Mouse (Mus musculus) CH12F3 (cell line): ENCODE measurements around the gene Ddrgk1.
"Not testable (repeated sequence)": the region's sequence is repeated elsewhere in the genome, so short reads cannot be mapped to it uniquely, and the experiment has no call there.

Experiments
- in situ Hi-C: fragments of 300-500 bp; cut with MboI; formaldehyde crosslinking; loops from 2 replicates; pipeline ENCODE4 v1.14.3; 2020; ENCODE audit warnings: low sequenced_read_pairs

The Ddrgk1 gene

DNA sequence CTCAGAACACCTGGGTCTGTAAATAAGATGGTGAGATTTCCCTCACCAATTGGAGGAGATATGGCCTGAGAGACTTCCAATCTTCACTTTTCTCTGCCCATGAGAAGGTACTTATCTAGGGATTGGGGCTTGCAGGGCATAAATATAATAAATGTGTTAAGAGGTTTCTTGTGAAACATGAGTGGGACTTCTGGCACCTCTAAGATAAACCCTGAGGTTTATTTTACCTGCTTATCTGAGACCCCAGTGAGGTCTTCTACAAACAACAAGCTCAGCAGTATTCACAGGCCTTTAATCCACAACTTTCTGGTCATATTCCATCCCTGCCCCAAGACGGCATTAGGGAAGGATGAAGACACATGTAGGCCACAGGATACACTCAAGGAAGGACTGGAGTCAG, 10.7 kb downstream of the Ddrgk1 start:
- in situ Hi-C loops = no loop called here

DNA sequence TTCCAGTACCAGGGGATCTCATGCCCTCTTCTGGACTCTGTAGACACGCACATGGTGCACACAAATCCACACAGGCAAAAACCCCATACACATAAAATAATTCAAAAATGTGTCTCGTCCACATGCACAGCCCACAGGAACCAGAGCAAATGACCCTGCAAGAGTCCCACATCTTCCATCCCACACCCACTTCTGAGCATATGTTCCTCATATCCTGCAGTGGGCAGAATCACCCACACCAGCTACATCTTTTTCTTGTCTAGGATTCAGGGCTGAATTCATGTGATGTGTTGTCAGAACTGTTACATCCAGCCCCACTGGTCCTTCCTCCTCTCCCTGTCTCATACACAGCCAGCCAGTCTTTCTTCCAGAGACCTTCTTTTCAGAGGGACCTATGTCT, 11.2 kb downstream of the Ddrgk1 start:
- in situ Hi-C loops = no loop called here

DNA sequence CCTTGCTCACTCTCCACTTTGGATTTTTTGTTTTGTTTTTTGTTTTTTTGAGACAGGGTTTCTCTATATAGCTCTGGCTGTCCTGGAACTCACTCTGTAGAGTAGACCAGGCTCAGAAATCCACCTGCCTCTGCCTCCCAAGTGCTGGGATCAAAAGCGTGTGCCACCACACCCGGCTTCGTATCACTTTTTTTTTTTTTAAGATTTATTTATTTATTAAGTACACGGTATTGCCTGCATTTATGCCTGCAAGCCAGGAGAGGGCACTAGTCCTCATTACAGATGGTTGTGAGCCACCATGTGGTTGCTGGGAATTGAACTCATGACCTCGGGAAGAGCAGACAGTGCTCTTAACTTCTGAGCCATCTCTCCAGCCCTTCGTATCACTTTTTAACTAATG, 15.4 kb downstream of the Ddrgk1 start:
- in situ Hi-C loops = not testable (repeated sequence)

DNA sequence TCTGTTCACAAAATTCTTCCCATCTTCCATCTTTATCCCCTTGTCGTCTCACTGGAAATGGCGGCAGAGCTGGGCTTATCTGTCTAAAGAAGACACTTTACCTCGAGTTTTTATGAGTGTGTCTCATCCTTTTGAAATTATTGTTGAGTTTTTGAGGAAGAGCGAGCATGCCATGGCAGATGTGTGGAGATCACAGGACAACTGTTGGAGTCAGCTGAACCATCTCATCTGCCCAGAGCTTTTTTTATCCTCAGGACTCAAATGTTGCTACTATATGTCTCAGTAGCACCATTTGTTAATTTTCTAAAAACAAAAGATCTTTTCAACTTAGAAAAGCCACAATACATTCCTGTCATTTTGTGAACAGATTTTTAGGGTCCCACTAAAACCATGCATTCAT, 19.3 kb downstream of the Ddrgk1 start:
- in situ Hi-C loops = no loop called here

DNA sequence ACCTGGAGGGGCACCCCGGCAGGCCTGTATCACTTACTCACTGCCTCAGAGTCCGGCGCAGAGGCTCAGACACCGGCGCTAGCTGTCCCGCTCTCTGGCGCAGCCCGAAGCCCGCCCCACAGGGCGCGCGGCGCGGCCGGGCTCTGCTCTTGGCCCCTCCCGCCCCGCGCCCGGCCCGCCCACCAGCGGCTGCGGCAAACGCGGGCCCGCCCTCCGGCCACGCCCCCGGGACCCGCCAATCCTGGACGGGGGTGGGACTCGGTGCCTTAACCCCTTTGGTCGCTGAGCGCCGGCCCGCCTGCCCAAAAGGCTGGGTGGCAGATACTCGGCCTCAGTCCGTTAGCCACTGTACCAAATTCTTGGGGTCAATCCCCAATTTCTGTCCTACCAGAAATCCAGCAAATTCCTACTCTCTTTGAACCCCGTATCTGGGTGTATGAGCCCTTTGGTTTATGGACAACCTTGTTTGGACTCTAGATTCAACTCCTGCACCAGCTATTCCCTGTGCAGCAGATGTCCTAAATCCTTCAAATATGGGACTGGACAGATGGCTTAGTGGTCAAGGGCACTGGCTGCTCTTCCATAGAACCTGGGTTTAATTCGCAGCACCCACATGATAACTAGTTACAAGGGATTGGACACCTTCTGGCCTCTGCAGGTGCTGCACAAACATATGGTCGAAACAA, 21.6 kb downstream of the Ddrgk1 start, which contains the start of gene Lzts3:
Gene Lzts3, minus strand, starts transcription at position 120 of the 686 bp plus-strand sequence.
- in situ Hi-C loops = no loop called here

DNA sequence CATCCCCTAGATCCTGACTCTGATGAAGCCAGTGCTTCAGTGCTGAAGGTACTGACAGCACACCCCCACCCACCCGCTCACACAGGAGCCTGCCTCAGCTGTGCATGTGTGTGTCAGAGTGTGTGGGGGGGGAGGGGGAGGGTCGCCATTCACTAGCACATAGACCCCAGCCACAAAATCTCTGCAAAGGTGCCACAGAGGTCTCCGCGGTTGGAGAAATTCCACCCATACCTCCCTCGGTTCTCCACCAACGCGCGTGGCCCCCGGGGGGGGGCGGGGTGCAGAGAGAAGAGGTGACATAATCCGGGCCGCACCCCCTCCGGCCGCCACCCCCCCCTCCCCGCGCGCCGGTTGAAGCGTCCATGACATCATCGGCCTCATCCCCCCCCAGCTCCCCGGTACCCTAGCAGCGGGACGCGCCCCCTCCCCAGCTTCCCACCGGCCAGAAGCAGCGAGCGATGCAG, 22.2 kb downstream of the Ddrgk1 start:
- in situ Hi-C loops = no loop called here

DNA sequence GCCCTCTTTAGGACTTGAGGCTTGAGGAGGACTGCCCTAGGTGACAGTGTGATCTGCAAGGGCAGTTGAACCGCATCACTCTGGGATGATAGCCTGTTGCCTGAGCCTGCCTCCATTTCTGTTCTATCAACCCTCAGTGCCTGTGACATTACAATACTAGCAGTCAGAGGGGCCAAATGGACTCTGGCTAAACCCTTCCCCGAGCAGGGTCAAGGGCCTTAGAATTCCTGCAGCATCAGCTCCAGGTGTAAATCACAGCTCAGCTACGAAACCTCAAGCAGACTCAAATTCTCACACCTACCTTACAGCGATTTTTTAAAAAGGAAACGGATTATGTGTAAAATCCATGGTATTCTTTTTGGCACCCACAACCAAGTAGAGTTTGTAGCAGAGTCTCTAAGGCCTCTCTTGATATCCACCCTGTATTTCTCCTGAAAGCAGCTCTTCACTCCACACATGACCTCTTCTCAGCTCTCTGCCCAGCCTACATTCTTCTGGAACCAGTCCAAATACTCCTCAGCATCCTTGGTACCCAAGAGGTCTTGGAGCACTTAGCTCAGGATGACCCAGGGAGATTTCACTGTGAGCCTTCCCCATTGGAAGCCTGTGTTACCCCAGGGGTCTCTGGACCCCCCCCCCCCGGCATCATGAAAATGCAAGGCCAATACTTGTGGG, 23.0 kb downstream of the Ddrgk1 start:
- in situ Hi-C loops = no loop called here

DNA sequence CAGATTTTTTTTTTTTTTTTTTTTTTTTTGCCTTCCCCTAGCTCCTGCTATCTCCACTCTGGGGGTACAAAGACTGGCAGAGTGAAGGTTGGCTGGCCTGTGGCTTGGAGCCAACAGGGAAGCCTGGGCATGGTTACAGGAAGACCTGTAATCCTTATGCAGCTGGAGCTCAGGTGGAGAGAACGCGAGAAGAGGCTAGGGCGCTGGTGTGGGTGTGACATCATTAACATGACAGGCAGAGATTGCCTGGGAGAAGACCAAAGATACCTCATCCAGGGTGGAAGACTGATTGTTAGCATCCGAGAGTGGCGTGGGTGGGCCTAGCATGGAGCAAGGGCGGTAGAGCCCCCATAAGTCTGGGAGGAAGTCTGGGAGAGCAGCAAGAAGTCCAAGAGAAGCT, 25.2 kb downstream of the Ddrgk1 start:
- in situ Hi-C loops = no loop called here

DNA sequence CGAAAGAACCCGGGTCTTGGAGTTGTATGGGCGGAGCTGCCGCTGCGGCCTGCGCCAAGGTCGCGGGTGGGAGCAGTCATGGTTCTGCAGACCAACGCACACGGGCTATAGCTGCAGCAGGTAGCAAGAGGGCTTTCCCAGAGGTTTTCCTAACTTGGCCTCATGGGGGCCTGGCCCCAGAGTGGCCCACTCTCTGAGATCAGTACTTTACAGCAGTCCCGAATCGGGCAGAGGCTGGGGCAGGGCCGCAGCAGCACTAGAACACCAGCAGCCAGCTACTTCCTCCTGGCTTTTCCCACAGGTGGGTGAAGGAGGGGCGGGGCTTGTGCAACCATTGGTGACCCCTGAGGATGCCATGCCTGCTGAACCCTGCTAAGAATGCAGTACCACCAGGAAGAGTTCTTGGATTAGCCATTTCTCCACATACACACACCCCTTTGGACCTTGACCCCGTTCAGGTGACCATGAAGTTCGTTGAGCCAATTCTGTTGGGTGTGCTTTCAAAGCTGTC, 26.3 kb downstream of the Ddrgk1 start:
- in situ Hi-C loops = no loop called here

DNA sequence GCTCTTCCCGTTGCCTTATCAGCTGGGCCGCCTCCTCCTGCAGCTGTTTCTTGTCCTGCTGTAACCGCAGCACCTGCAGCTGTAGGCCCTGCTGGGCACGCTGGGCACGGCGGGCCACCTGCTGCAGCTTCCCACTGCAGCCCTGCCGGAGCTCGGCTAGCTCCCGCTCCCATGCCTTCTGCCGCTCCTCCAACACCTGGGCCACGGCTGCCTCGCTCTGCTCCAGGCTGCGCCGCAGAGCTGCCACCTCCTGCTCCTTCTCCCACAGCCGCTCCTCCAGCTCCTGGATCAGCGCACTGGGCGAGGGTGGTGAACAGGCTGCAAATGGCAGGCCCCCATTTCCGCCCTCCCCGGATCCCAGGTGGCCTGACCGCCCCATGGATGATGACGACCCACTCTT, 28.6 kb downstream of the Ddrgk1 start:
- in situ Hi-C loops = no loop called here

DNA sequence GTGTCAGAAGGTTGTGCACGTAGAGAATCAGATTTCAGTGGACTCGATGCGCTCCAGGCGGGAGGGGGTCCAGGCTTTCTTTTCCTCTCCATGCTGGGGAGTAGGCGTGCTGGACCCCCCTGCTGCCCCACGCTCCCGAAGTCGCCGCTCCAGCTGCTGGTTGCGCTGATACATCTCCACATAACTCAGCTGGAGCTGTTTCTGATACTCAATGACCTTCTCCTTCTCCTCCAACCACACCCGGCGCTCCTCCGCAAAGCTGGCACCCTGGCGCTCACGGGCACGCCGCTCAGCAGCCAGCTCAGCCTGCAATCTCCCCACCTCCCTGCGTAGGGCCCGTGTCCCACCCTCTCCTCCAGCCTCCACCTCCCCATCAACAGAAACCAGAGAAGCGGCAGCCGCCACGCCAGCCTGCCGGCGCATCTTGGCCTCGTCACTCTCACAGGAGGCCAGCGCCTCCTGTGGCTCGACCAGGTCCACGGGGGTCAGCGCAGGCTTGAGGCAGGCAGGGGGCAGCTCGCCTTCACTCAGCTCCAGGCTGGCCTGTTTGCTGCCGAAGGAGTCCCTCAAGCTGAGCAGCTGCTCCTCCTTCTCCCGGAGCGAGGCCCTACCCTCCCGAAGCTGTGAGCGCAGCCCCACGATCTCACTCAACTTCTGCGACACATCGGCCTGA, 29.6 kb downstream of the Ddrgk1 start:
- in situ Hi-C loops = no loop called here

DNA sequence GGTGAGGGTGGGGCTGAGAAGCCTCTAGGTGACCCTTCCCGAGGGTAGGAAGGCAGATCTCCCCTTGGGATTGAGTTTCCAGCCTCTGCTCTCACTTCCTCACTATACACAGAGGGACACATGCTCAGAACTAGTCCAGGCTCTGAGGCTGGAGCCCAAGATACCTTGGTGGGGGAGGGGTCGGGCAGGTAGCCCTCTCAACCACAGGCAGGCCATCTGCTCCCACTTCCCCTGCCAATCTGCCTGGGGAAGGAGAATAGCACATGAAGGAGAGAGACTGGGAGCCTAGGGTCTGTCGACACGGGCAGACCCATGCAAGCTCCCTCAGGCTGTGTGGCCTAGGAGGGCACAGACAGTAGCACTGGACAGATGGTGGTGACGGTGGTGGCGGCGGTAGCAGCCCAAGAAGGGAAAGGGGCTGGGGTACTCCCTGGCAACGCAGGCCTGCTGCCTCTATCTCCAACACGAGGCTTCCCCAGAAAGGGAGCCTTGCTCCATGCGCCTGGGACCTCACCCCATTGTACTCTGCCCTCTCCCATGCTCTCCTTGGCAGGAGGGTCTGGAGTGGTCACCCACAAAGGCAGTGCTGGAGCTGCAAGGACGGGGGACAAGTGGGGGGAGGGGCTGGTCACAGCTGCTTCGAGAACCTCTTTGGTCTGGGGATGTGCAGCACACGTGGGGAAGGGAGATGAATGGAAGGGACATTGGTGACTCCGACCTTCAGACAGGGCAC, 30.3 kb downstream of the Ddrgk1 start:
- in situ Hi-C loops = no loop called here

DNA sequence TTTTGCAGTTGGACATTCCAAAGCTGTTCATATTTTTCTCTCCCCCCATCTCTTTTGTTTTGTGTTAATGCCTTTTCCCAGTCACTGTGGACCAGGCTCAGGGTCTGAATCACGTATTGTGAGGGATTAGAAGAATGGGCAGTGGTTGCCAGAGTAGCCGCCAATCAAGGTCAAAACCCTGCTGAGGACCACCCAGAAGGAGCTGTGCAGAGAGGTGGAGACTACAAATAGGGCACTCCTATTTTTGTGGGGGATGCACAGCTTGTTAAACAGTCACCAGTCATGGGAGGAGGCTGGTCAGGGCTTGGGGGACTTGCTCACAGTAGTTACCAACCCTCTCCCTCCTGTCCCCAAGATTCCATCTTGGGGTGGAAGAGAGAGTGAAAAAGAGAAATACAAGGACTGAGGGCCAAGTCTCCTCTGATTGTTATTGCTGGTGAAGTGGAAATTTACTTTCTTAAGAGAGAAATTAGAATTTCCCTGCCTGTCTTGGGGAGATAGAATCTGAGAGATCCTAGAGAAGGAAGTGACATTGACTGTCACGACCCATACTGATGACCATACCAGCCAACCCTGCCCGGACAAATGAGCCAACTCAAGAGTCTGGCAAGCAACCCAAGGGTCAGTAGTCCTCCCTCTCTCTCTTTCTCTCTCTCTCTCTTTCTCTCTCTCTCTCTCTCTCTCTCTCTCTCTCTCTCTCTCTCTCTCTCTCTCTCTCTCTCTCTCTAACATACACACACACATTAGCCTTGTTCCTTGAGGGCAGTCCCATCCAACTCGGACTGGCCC, 31.4 kb downstream of the Ddrgk1 start:
- in situ Hi-C loops = no loop called here

DNA sequence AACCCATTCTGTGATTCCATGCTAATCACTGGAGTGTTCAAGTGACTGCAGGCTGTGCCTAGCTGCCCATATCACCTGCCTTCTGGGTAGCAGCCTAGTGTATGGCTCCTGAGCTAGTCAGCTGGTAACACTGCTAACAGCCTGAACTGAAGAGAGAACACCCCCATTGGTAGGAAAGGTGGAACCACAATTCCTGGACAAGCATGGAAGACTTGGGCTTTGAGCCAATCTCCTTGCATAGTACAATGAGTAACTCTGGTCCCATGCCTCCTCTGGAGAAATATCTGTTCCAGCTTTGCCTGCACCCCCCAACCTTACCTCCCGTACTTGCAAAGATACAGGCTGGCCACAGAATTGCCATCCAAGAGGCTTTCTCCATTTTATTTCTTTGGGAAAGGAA, 32.0 kb downstream of the Ddrgk1 start:
- in situ Hi-C loops = no loop called here

DNA sequence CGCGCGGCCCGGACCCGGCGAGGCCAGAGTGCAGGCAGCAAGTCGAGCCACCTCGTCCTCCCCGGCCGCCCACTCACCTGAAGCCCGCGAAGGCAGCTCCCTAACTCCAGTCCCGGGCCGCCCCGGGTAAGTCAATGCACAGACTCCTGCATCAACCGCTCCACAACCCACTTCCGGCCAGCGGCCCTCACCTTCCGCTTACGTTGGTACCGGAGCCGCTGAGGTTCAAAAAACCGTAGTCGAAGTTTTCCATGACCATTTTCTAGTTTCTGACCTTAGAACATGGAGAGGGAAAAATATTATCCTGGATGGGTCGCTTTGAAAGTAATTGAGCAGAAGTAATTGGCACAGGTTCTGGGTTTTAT, 34.6 kb downstream of the Ddrgk1 start, which contains the start of the genes Fastkd5 and Ubox5:
Gene Fastkd5, minus strand, starts transcription at position 189 of the 365 bp plus-strand sequence.
Gene Ubox5, minus strand, starts transcription at position 200 of the 365 bp plus-strand sequence.
- in situ Hi-C loops = no loop called here

DNA sequence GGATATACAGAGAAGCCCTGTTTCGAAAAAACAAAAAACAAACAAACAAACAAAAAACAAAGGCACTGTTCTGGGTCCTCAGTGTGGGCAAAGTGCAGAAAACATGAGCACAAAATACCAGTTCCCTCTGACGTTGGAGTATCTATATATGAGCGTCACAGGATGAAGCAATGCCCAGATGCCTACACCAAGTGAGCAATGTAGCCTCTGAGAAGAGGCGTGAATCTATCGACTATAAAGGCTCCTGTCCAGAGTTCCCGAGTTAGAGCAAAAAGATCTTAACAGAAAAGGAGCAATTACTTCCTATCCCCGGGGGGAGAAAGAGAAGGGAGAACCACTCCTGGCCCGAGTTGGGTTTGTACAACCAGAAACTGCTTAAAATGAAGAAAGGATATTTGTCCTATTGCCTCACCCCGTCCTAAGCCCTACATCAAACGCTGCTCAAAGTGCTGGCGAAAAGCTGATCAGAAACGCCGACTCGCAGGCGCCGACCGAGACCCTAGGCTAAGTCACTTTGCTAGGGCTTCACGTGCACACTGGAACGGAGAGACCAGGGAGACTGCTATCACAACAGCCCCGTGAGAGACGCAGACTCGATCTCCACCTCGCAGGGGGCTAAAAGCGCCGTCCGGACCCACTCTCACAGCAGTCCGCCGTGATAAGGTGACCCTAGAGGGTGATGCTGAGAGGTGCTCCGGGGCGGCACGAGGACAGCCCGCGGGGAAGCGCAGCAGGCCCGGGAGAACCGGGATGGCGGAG, 35.2 kb downstream of the Ddrgk1 start:
- in situ Hi-C loops = no loop called here

DNA sequence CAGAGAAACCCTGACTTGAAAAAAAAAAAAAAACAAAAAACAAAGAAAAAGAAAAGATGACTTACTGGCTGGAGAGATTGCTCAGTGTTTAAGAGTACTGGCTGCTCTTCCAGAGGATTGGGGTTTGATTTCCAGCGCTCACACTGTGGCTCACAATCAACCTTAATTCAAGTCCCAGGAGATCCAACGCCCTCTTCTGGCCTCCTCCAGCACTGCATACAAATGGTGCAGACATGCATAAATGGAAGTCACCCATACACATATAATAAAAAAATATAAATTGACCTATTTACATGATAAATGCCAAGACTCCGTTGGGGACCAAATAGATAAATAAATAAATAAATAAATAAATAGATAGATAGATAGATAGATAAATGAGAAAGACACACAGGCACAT, 36.0 kb downstream of the Ddrgk1 start:
- in situ Hi-C loops = no loop called here

DNA sequence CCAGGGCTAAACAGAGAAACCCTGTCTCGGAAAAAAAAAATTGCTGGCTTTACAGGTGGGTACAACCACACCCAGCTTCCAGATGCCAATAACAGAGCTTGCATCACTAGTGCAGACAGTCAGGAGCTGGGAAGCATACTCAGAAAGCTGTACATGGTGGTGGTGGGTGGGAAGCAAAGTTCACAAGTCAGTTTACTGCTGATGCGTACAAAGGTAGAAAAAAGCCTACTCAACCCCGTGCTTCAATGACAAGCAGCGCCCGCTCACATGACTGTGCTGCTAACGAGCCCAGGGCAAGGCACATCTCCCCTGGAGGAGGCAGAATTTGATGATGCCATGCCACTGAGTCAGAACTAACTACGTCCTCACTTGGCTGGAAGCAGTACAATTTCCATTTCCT, 45.5 kb downstream of the Ddrgk1 start:
- in situ Hi-C loops = no loop called here

DNA sequence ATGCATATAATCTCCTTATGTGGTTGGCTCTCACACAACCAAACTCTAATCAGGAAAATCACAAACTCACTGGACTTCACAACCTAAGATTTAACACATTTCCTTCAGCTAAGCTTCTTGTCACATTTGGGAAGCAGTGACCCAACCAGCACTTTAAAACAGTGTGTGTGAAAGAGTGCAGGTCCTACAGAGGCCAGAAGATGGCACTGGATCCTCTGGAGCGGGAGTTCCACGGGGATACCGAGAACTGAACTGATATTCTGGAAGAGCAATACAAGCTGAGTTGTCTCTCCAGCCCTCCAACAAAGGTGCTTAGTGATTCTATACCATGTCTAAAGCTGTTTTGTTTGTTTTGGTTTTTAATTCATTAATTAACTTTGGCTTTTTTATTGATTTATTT, 51.4 kb downstream of the Ddrgk1 start:
- in situ Hi-C loops = no loop called here
